Mouse (Mus musculus): ENCODE data around the gene Acaa1b. TPM values are rescaled to one million over a fixed set of nuclear protein-coding genes. Genes with fewer than 3 reads are reported as not detected.

Acaa1b gene
- 1 to 10 TPM; 1.2 to 1.7 TPM for total RNA-seq (2021)

GRCm38 (mm10) chr9:119156278-119157201 is at the start of gene Acaa1b:
Gene Acaa1b (minus strand): TSS chr9:119157093.
- DNase-seq = peak; percentile 45 to 46

- DNase-seq = no peak
Measured at GRCm38 (mm10) chr9:119206666-119207065, 49.8 kb upstream of the Acaa1b start.

DNA sequence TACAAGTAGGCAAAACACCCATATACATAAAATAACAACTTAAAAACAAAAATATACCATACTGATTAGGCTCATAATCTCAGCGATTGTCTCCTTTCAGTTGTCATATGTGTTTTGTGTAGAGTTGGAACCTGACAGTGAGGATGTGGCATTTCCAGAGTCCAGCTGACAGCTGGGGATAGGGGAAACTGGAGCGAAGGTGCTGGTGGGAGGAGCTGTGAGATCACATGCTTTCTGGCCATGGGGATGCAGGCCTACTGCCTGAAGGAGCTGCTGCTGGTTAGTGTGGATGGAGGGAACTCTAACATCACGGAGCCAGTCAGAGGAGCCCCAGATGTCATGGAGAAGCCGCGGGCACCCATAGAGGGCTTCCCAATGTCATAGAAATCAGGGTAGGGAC is 48.9 kb upstream of the Acaa1b start:
- no peak for DNase-seq

GRCm38 (mm10) chr9:119203617-119204016 is 46.7 kb upstream of the Acaa1b start:
- DNase-seq = no peak

- no peak for DNase-seq
Measured at GRCm38 (mm10) chr9:119201653-119202052, 44.8 kb upstream of the Acaa1b start.

GRCm38 (mm10) chr9:119199151-119199861 is 42.4 kb upstream of the Acaa1b start:
- no peak for DNase-seq

GRCm38 (mm10) chr9:119192202-119192990 is 35.5 kb upstream of the Acaa1b start:
- no peak for DNase-seq

DNA sequence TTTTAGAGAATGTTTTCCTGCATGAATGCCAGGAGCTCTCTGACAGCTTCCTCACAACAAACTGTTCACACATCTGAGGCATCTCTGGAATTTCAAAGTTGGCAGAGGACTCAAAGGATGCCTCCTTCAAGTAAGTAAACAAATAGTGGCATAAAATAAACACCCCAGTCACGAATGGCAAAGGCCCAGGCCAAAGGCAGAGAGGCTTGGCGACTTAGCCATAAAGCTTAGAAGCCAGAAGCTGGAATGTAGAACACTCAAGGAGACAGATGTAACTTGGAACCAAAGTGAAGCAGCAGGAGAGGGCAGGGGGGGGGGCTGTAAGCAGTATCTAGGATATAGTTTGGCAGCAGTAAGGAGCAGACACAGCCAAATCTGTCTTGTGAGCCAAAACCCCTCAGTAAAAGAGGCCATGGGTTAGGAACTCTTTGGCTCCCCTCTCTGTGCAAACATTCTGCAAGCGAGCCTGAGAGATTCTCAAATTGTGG is 24.4 kb upstream of the Acaa1b start:
- DNase-seq = no peak

DNA sequence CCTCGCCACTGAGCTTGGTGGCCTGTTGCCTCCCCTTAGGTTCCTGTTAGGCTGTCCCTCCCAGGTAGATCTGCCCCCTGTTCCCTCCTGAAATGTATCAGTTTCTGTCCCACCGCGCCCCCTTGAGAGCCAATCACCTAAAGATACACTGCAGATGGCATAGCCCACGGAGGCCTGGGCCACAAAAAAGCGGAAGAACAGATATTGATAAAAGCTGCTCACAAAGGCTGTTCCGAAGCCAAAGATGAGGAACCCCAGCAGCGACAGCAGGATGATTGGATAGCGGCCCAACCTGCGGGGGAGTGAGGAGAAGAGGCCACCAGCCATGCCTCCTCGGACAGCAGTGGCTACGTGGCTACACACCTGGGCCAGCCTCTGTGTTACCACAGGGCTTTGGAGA is 22.4 kb upstream of the Acaa1b start:
- DNase-seq = no peak

- DNase-seq = no peak
Measured at GRCm38 (mm10) chr9:119167608-119168007, 10.7 kb upstream of the Acaa1b start.

DNA sequence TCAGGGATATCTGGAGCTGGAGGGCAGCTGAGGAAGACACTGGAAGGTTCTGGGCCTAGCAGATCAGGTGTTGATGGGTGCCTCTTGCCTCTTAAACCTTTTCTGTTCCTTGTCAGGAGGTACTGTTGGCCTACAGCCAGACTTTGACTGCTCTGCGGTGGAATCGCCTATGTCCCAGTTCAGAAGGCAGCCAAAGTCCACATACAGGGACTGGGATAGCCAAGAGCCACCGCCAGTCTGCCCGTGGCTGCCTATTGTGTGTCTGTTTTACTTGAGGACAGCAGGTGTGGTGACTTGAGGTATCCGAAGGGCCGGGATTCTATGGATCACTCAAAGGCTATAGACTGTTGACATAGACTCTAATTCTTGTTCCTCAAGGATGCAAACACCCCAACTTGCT is 8.7 kb upstream of the Acaa1b start:
- no peak for DNase-seq

- no peak for DNase-seq
Measured at GRCm38 (mm10) chr9:119164743-119165142, 7.8 kb upstream of the Acaa1b start.

- no peak for DNase-seq
Measured at GRCm38 (mm10) chr9:119160689-119161088, 3.8 kb upstream of the Acaa1b start.

DNA sequence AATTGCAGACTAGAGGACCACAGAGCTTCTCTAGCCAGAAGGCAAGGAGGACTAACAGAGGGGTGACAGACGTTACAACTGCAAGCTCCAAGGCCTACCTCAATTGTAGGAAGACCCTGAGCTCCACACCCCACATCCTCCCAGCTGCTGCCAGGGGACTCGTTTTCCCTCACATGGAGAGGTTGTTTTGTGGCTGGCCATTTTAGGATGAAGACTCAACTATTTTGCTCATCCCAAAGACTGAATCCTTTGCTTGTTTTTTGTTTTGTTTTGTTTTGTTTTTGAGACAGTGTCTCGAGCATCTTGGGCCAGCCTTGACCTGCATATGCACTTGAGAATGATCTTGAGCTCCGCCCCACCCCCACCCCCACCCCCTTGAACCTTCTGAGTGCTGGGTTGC is 2.0 kb upstream of the Acaa1b start, which contains the start of gene Gm47289:
Gm47289 (plus strand) TSS at position 301 of the 400 bp plus-strand sequence.
- DNase-seq = no peak

DNA sequence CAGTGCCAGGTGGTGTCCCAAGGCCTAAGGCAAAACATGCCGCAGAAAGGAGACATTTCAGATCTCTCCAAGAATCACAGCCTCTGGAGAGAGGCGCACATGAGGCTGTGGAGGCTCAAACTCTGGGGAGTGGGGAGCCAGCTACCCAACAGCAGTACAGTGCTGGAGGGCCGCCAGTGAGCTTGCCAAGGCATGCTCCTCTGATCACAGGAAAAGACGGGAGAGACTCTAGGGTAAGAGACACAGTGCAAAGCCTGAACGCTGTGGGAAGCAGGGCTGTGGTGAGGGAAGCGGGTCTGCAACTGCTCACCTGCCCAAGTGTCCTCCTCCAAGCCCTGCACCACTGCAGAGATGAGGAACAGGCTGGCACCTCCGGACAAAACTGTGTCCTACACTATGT is 1.1 kb downstream of the Acaa1b start:
- DNase-seq = no peak

DNA sequence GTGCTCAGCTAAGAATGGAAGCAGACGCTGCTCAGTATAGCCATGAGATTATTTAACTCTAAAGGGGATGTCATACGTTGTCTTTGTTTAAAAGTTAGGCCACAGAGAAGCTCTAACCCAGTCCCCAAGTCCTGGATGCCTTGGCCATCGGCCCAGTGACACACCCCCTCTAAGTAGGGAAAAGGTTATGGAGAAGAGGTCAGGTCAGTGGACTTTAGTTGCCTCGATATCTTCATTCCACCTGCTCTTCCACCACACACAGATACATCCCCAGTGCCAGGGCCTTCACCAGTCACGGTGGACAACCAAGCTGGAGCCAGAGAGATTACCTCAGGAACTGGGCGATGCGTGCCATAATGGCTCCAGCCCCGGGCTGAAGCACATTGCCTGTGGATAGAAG is 1.5 kb downstream of the Acaa1b start:
- DNase-seq = no peak

DNA sequence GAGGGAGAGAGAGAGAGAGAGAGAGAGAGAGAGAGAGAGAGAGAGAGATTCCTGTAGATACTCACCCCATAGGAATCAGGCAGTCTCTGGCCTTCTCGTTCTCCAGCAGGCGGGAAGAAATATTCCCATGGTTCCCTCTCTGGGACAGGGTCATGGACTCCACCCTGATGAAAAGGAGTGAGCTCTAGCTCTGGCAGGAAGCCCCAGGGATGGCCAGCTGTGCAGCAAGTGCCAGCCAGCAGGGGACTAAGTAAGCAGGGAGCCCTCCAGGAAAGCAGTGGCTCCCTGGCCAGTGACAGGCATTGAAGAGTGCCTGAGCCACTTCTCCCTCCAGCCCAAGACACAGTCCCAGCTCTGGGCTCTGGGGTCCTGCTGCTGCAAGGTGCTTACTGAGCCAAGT is 5.1 kb downstream of the Acaa1b start:
- DNase-seq = no peak

- no peak for DNase-seq
Measured at GRCm38 (mm10) chr9:119149601-119150000, 7.3 kb downstream of the Acaa1b start.

- DNase-seq = no peak
Measured at GRCm38 (mm10) chr9:119146098-119146770, 10.7 kb downstream of the Acaa1b start.

DNA sequence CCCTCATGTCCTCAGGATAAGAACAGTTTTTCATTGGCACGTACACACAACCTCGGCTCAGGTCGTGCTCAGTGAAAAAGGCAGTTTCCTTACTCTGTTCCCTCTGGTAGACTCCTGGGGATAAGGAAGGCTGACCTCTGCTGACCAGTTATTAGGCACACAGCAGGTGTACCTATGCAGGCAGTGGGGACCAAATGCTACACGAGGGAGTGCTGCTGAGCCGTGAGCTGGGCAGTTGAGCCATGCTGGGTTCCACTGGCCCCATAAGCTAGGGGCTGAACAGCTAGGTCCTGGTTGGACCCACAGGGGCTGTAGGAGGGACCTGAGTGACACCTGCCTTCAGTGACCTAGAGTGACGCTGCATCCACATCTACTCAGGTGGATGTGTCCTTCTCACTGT is 11.3 kb downstream of the Acaa1b start:
- no peak for DNase-seq

GRCm38 (mm10) chr9:119145137-119145536 is 11.8 kb downstream of the Acaa1b start:
- DNase-seq = no peak

GRCm38 (mm10) chr9:119144696-119145095 is 12.2 kb downstream of the Acaa1b start:
- DNase-seq = no peak

All from layer of hippocampus, postnatal 36 days (tissue).